Mouse (Mus musculus): ENCODE results near the gene Wbp1. TPM values are rescaled to one million over a fixed set of nuclear protein-coding genes. Genes with fewer than 3 reads are reported as not detected.
A peak's percentile ranks its signal among the peaks of the same experiment; 100 is the strongest.

The Wbp1 gene
- polyA plus RNA-seq, 1 experiment from 2014 or later = 231 TPM

DNA sequence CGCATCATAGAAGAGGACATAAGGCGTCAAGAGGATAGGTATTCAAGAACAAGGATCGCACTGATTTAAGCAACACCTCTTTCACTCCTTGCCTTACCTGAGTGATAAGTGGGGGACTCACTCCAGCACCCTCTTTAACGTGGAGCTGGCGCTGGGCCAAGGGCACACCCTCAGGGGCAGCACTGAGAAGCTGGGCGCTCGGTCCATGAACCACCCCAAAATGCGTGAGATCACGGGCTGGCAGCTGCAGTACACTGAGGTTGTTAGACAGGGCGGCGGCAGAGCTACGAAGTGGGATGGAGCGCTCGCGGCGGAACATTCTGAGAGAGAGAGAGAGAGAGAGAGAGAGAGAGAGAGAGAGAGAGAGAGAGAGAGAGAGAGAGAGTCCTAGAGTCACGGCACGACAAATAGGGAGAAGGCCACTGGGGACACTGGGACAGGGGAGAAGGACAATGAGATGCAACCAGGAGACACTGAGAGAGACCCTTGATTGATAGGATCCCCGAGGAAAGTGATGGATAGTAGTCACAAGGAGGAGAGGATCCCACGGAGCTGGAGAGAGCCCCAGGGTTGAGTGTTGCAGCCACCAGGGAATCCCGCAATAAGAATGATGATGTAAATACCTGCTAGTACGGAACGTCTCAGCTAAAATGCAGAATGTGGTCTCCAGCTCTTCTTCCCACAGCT is 34.3 kb upstream of the Wbp1 start:
- 7% methylated on average over 23 of the region's 23 CpGs for WGBS
- H3K9me3 ChIP-seq = no peaks in the 10 kb centered on the region
- peaks cover 9% of the 10 kb centered on the region for H3K27me3 ChIP-seq
- H3K27ac ChIP-seq (replicated peaks) = peak overlapping the region; percentile 49
- peak overlapping the region; percentile 55 for H3K9ac ChIP-seq (replicated peaks)
- peaks cover 20% of the 10 kb centered on the region for H3K4me1 ChIP-seq
- ATAC-seq (replicated peaks) = peak; percentile 47
- peak overlapping the region; percentile 72 for H3K4me2 ChIP-seq (replicated peaks)
- peak overlapping the region; percentile 50 for H3K4me3 ChIP-seq
- peaks cover 5% of the 10 kb centered on the region; the same call in 1 of the 2 replicates for H3K36me3 ChIP-seq

GRCm38 (mm10) chr6:83153485-83153884 is 32.1 kb upstream of the Wbp1 start:
- no peak overlapping the region for H3K4me2 ChIP-seq (replicated peaks)
- no peak for ATAC-seq (replicated peaks)
- WGBS = 78% methylated on average over 5 of the region's 5 CpGs
- peaks cover 5% of the 10 kb centered on the region; the same call in 1 of the 2 replicates for H3K36me3 ChIP-seq
- H3K9me3 ChIP-seq = no peaks in the 10 kb centered on the region
- H3K27me3 ChIP-seq = no peaks in the 10 kb centered on the region
- peaks cover 20% of the 10 kb centered on the region for H3K4me1 ChIP-seq
- H3K9ac ChIP-seq (replicated peaks) = no peak overlapping the region
- no peak overlapping the region for H3K4me3 ChIP-seq
- H3K27ac ChIP-seq (replicated peaks) = no peak overlapping the region

- 86% methylated on average over 12 of the region's 12 CpGs for WGBS
- Histone ChIP-seq H3K27ac (replicated peaks) (no peak overlapping the region), H3K9ac (replicated peaks) (no peak overlapping the region), H3K27me3 (no peaks in the 10 kb centered on the region), H3K9me3 (no peaks in the 10 kb centered on the region), H3K4me1 (peaks cover 20% of the 10 kb centered on the region), H3K36me3 (peaks cover 5% of the 10 kb centered on the region; the same call in 1 of the 2 replicates), H3K4me2 (replicated peaks) (no peak overlapping the region), H3K4me3 (no peak overlapping the region)
- no peak for ATAC-seq (replicated peaks)
Observed at GRCm38 (mm10) chr6:83153038-83153437, 31.7 kb upstream of the Wbp1 start.

DNA sequence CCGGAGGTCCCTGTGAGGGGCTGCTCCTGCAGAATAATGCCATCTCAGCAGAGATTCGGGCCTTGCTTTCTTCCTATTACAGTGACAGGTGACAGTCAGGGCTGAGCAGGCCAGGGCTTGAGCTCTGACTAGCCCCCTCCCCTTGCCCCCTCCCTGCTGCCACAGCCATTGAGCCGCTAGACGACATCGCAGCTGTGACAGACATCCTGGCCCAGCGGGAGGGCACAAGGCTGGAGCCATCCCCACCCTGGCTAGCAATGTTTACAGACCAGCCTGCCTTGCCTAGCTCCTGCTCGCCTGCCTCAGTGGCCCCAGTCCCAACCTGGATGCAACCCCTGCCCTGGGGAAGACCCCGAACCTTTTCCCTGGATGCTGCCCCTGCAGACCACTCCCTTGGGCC is 30.4 kb upstream of the Wbp1 start:
- no peak for ATAC-seq (replicated peaks)
- Histone ChIP-seq H3K9ac (replicated peaks) (no peak overlapping the region), H3K4me1 (peaks cover 20% of the 10 kb centered on the region), H3K36me3 (peaks cover 5% of the 10 kb centered on the region; the same call in 1 of the 2 replicates), H3K27me3 (no peaks in the 10 kb centered on the region), H3K27ac (replicated peaks) (no peak overlapping the region), H3K4me2 (replicated peaks) (no peak overlapping the region), H3K4me3 (no peak overlapping the region), H3K9me3 (no peaks in the 10 kb centered on the region)
- 23% methylated on average over 8 of the region's 8 CpGs for WGBS

DNA sequence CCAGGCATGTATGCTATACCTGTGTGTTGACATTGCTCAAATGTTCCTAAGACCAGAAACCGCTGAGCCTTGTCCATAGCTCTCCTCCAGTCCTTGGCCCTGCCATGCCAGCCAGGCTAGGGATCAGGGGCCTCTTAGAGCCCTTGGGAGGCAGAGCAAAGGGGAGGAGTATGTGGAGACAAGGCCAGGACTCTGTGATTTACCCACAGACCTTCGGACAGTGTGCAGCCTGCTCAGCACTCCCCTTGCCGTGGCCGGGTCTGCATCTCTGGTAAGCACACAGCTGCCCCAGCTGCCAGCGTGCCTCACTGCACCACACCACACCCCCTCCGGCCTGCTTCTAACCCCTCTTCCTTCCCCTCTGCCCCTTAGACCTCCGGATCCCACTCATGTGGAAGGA is 25.9 kb upstream of the Wbp1 start:
- H3K9me3 ChIP-seq = no peaks in the 10 kb centered on the region

GRCm38 (mm10) chr6:83145805-83146204 is 24.4 kb upstream of the Wbp1 start:
- H3K27me3 ChIP-seq = no peaks in the 10 kb centered on the region; the same call in 1 of the 2 replicates
- H3K4me2 ChIP-seq (replicated peaks) = no peak overlapping the region
- 80% methylated on average over 9 of the region's 9 CpGs for WGBS

More for the DNA sequence above, 25.9 kb upstream of the Wbp1 start:
- H3K36me3 ChIP-seq = no peaks in the 10 kb centered on the region
- H3K9ac ChIP-seq (replicated peaks) = no peak overlapping the region
- H3K27ac ChIP-seq (replicated peaks) = no peak overlapping the region
- WGBS = 56% methylated on average over 7 of the region's 7 CpGs
- peaks cover 2% of the 10 kb centered on the region for H3K4me1 ChIP-seq
- H3K27me3 ChIP-seq = no peaks in the 10 kb centered on the region; the same call in 1 of the 2 replicates
- H3K4me3 ChIP-seq = no peak overlapping the region
- ATAC-seq (replicated peaks) = no peak
- H3K4me2 ChIP-seq (replicated peaks) = no peak overlapping the region

DNA sequence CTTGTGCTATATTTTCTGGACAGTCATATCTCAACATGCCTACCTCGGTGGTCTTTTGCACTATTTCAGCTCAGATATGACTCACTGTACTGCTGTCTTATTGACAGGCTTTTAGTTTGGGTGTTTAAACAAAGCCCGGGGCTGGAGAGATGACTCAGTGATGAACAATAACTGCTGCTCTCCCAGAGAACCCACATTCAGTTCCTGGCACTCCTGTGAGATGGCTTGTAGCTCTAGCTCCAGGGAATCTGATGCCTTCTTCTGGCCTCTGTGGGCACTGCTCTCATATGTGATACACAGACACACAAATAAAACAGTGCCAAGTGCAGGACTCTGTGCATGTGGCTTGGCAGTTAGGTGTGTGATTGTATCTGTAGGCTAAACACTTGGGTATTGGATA is 23.9 kb upstream of the Wbp1 start:
- Histone ChIP-seq H3K9me3 (no peaks in the 10 kb centered on the region), H3K27me3 (no peaks in the 10 kb centered on the region; the same call in 1 of the 2 replicates), H3K4me3 (no peak overlapping the region), H3K36me3 (no peaks in the 10 kb centered on the region), H3K27ac (replicated peaks) (no peak overlapping the region), H3K9ac (replicated peaks) (no peak overlapping the region), H3K4me2 (replicated peaks) (no peak overlapping the region), H3K4me1 (peaks cover 8% of the 10 kb centered on the region)
- 83% methylated on average over 2 of the region's 2 CpGs for WGBS
- no peak for ATAC-seq (replicated peaks)

More at GRCm38 (mm10) chr6:83145805-83146204, 24.4 kb upstream of the Wbp1 start:
- Histone ChIP-seq H3K4me1 (peaks cover 8% of the 10 kb centered on the region), H3K9me3 (no peaks in the 10 kb centered on the region), H3K9ac (replicated peaks) (no peak overlapping the region), H3K27ac (replicated peaks) (no peak overlapping the region), H3K4me3 (no peak overlapping the region), H3K36me3 (no peaks in the 10 kb centered on the region)
- no peak for ATAC-seq (replicated peaks)

DNA sequence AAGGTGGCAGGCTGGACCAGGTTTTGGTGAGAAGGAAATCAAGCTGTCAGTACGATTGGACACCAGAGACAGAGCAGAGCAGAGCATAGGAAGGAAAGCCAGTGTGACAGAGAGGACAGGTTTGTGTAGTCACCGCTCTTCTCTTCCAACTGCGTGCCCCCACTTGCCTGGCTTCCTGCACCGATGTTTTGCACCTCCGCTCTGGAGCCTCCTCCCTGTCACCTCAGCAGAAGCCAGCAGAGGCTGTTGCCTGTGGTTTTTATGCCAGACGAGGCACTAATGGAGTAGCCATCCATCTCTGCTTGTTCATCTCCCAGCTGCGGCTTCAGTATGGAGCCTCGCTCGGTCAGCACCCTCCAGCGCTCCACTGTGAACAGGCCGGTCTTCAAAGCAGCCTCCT is 21.5 kb upstream of the Wbp1 start:
- H3K4me1 ChIP-seq = peaks cover 14% of the 10 kb centered on the region
- no peaks in the 10 kb centered on the region for H3K36me3 ChIP-seq
- no peaks in the 10 kb centered on the region; the same call in 1 of the 2 replicates for H3K27me3 ChIP-seq
- H3K27ac ChIP-seq (replicated peaks) = no peak overlapping the region
- no peaks in the 10 kb centered on the region for H3K9me3 ChIP-seq
- H3K4me3 ChIP-seq = no peak overlapping the region
- ATAC-seq (replicated peaks) = no peak
- WGBS = 50% methylated on average over 11 of the region's 11 CpGs
- no peak overlapping the region for H3K9ac ChIP-seq (replicated peaks)
- H3K4me2 ChIP-seq (replicated peaks) = no peak overlapping the region

GRCm38 (mm10) chr6:83142211-83142731 is 20.9 kb upstream of the Wbp1 start:
- Histone ChIP-seq H3K9ac (replicated peaks) (peak overlapping the region; percentile 53), H3K4me2 (replicated peaks) (peak overlapping the region; percentile 56), H3K4me3 (peak overlapping the region; percentile 38), H3K4me1 (peaks cover 20% of the 10 kb centered on the region), H3K27me3 (no peaks in the 10 kb centered on the region; the same call in 1 of the 2 replicates), H3K9me3 (no peaks in the 10 kb centered on the region), H3K36me3 (no peaks in the 10 kb centered on the region), H3K27ac (replicated peaks) (no peak overlapping the region)
- 2% methylated on average over 41 of the region's 41 CpGs for WGBS
- peak; percentile 23; the same call in 1 of the 2 replicates for ATAC-seq (replicated peaks)

GRCm38 (mm10) chr6:83141636-83142035 is 20.3 kb upstream of the Wbp1 start:
- H3K27me3 ChIP-seq = no peaks in the 10 kb centered on the region; the same call in 1 of the 2 replicates
- no peak for ATAC-seq (replicated peaks)
- no peak overlapping the region for H3K27ac ChIP-seq (replicated peaks)
- no peaks in the 10 kb centered on the region for H3K9me3 ChIP-seq
- peaks cover 26% of the 10 kb centered on the region for H3K4me1 ChIP-seq
- peak overlapping the region; percentile 53; the same call in 1 of the 2 replicates for H3K9ac ChIP-seq (replicated peaks)
- no peak overlapping the region for H3K4me3 ChIP-seq
- H3K4me2 ChIP-seq (replicated peaks) = peak overlapping the region; percentile 56; the same call in 1 of the 2 replicates
- no peaks in the 10 kb centered on the region for H3K36me3 ChIP-seq
- 41% methylated on average over 4 of the region's 4 CpGs for WGBS

DNA sequence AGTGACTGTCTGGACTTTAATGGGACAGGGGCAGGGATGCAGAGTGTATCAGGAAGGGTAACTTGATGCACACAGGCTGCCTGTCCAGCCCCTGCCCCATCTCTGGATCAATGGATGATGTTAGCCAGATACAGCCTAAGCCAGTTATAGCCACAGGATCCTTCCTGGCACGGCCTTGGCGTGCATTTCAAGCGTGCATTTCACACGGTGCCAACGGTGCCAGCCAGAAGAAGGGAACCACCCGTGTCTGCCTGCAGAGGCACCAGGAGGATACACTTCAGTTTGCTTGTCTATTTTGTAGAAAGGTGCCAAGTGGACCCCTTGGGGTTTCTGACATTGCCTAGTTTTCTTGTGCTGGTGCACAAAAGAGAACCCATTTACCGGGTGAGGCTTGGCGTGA is 18.7 kb upstream of the Wbp1 start:
- Histone ChIP-seq H3K4me2 (replicated peaks) (no peak overlapping the region), H3K9me3 (no peaks in the 10 kb centered on the region), H3K4me3 (no peak overlapping the region), H3K4me1 (peaks cover 27% of the 10 kb centered on the region), H3K36me3 (no peaks in the 10 kb centered on the region), H3K27me3 (peaks cover 2% of the 10 kb centered on the region; the same call in 1 of the 2 replicates), H3K27ac (replicated peaks) (no peak overlapping the region), H3K9ac (replicated peaks) (no peak overlapping the region)
- WGBS = 88% methylated on average over 8 of the region's 8 CpGs
- no peak for ATAC-seq (replicated peaks)

DNA sequence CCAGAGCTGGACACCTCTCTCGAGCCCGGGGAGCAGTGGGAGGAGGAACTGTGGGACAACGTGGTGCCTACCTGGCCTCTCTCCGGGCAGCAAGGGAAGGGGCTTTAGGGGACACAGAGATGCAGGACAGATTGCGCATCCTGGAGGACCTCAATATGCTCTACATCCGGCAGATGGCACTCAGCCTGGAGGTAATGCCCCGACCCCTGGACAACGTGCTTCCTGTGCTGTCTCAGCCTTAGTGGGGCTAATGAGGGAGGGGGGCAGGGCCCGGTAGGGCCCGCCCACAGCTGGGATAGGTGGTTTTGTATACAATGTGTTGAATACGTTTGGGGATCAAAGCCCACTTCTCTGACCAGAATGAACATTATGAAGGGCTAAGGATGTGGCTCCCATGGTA is 16.7 kb upstream of the Wbp1 start:
- peaks cover 5% of the 10 kb centered on the region; the same call in 1 of the 2 replicates for H3K27me3 ChIP-seq
- peak overlapping the region; percentile 35 for H3K4me3 ChIP-seq
- ATAC-seq (replicated peaks) = no peak
- H3K4me1 ChIP-seq = peaks cover 27% of the 10 kb centered on the region
- H3K9ac ChIP-seq (replicated peaks) = peak overlapping the region; percentile 46; the same call in 1 of the 2 replicates
- no peaks in the 10 kb centered on the region for H3K36me3 ChIP-seq
- peak overlapping the region; percentile 64 for H3K27ac ChIP-seq (replicated peaks)
- H3K4me2 ChIP-seq (replicated peaks) = peak overlapping the region; percentile 47
- no peaks in the 10 kb centered on the region for H3K9me3 ChIP-seq
- WGBS = 2% methylated on average over 11 of the region's 11 CpGs
